21 mouse cellular contexts compared by ENCODE assay signal in genomic region chr13:11490766-11491165, GRCm38 (mm10).
"Had no signal": no experiment of that assay in that cellular context is flagged by ENCODE, and none has a peak within 500 bp of the region (broad histone marks: within the 10 kb centered on the region; RNA-seq: fewer than 3 reads in every experiment).

No protein-coding gene starts in this region.

- H3K27ac ChIP-seq: liver, embryonic 15.5 days; lung, embryonic 15.5 days; midbrain, embryonic 10.5 days; midbrain, embryonic 12.5 days; neural tube, embryonic 13.5 days; neural tube, embryonic 15.5 days; stomach, embryonic 15.5 days; stomach, postnatal 0 days had no signal

- H3K4me1 ChIP-seq: liver, embryonic 15.5 days; lung, embryonic 15.5 days; midbrain, embryonic 10.5 days; midbrain, embryonic 12.5 days; neural tube, embryonic 13.5 days; neural tube, embryonic 15.5 days; stomach, embryonic 15.5 days had no signal

- DNase-seq: liver, postnatal 0 days; lung, adult 2 months; lung, postnatal 14 days; lung, postnatal 4 days; midbrain, embryonic 14.5 days; retina, postnatal 1 day; right cerebral cortex, adult 18-20 months; right cerebral cortex, postnatal 25 days; right cerebral cortex, postnatal 4 days; spleen, adult 18-20 months; thymus, adult 2 months; thymus, postnatal 36 days had no signal

- H3K4me3 ChIP-seq: liver, embryonic 15.5 days; lung, embryonic 15.5 days; midbrain, embryonic 10.5 days; midbrain, embryonic 12.5 days; myocyte; neural tube, embryonic 13.5 days; neural tube, embryonic 15.5 days; stomach, embryonic 15.5 days had no signal
